Mouse (Mus musculus) granulocyte monocyte progenitor cell, adult 5-6 weeks (primary cell): Measurements from ENCODE around the gene Ooep. TPM values are rescaled to one million over a fixed set of nuclear protein-coding genes. Genes with fewer than 3 reads are reported as not detected.
"Not testable (repeated sequence)": the region's sequence is repeated elsewhere in the genome, so short reads cannot be mapped to it uniquely, and the experiment has no call there.

Experiments
- ATAC-seq: replicated peaks from 2 replicates; pipeline ENCODE4 v1.8.0; 2016; ENCODE audit warnings: mild to moderate bottlenecking, moderate TSS enrichment, inconsistent platforms; ENCODE audit not compliant: poor library complexity, severe bottlenecking
- total RNA-seq, 2 experiments: library from RNA; stranded (forward) in 1 of 2; stranded (reverse) in 1 of 2; fragments of 200-712, 200-1000 nt in 1 of 2; fragments of >200 nt in 1 of 2; fragmentation: Nextera tagmentation in 1 of 2; gene quantifications; 2 replicates each; pipeline ENCODE4 v1.2.3; 2014 to 2017

Gene Ooep
- total RNA-seq, 2 experiments from 2014 or later, result not detected

- no peak for ATAC-seq
Measured at GRCm38 (mm10) chr9:78368671-78369293, 9.7 kb downstream of the Ooep start.

GRCm38 (mm10) chr9:78367959-78368358 is 10.6 kb downstream of the Ooep start, which contains the start of gene Dppa5a:
Gene Dppa5a (minus strand): TSS chr9:78368177.
- not testable (repeated sequence) for ATAC-seq

- ATAC-seq, result no peak
Measured at GRCm38 (mm10) chr9:78365850-78366544, 12.5 kb downstream of the Ooep start.

GRCm38 (mm10) chr9:78364701-78365100 is 13.8 kb downstream of the Ooep start:
- no peak for ATAC-seq

GRCm38 (mm10) chr9:78363374-78363773 is 15.2 kb downstream of the Ooep start:
- ATAC-seq, result peak; percentile 40

- ATAC-seq, result no peak
Measured at GRCm38 (mm10) chr9:78360484-78360872, 18.0 kb downstream of the Ooep start.

- ATAC-seq, result no peak
Measured at GRCm38 (mm10) chr9:78359750-78360483, 18.6 kb downstream of the Ooep start.

GRCm38 (mm10) chr9:78358053-78358452 is 20.5 kb downstream of the Ooep start:
- ATAC-seq, result peak; percentile 84

GRCm38 (mm10) chr9:78355611-78356010 is 22.9 kb downstream of the Ooep start, which contains the start of gene Gsta2:
Gene Gsta2 (minus strand): TSS chr9:78355788.
- no peak for ATAC-seq

GRCm38 (mm10) chr9:78354665-78355578 is 23.6 kb downstream of the Ooep start:
- no peak for ATAC-seq

- ATAC-seq, result no peak
Measured at GRCm38 (mm10) chr9:78351504-78352220, 26.9 kb downstream of the Ooep start.

- not testable (repeated sequence) for ATAC-seq
Measured at GRCm38 (mm10) chr9:78350007-78350406, 28.5 kb downstream of the Ooep start.

- not testable (repeated sequence) for ATAC-seq
Measured at GRCm38 (mm10) chr9:78349141-78349540, 29.4 kb downstream of the Ooep start.

GRCm38 (mm10) chr9:78348206-78349004 is 30.1 kb downstream of the Ooep start:
- not testable (repeated sequence) for ATAC-seq

- no peak for ATAC-seq
Measured at GRCm38 (mm10) chr9:78347004-78347403, 31.5 kb downstream of the Ooep start.

GRCm38 (mm10) chr9:78345235-78345634 is 33.3 kb downstream of the Ooep start:
- not testable (repeated sequence) for ATAC-seq

- not testable (repeated sequence) for ATAC-seq
Measured at GRCm38 (mm10) chr9:78343055-78343454, 35.5 kb downstream of the Ooep start.

- not testable (repeated sequence) for ATAC-seq
Measured at GRCm38 (mm10) chr9:78342494-78342893, 36.0 kb downstream of the Ooep start.

GRCm38 (mm10) chr9:78340324-78340723 is 38.2 kb downstream of the Ooep start:
- ATAC-seq, result peak; percentile 62
